Mouse (Mus musculus) bone marrow macrophage, adult 2 months (primary cell): Measurements from ENCODE around the gene Tead1. TPM values are rescaled to one million over a fixed set of nuclear protein-coding genes. Genes with fewer than 3 reads are reported as not detected.

Source experiments
- H3K27ac ChIP-seq: 2 replicates; pipeline ENCODE4 v1.5.1; 2012; ENCODE audit warnings: low read depth, low read length; ENCODE audit not compliant: insufficient read depth
- H3K4me1 ChIP-seq: 2 replicates; pipeline ENCODE4 v1.6.1; 2012; ENCODE audit warnings: low read length; ENCODE audit not compliant: control insufficient read depth, insufficient read depth
- H3K4me3 ChIP-seq: 2 replicates; pipeline ENCODE4 v1.5.1; 2012; ENCODE audit warnings: mild to moderate bottlenecking, low read length, moderate library complexity; ENCODE audit not compliant: insufficient read depth
- CTCF ChIP-seq: IDR thresholded peaks from 2 replicates; pipeline ENCODE4 v1.5.1; 2012; ENCODE audit warnings: low read depth, mild to moderate bottlenecking, low read length, moderate library complexity
- POLR2A ChIP-seq: IDR thresholded peaks from 2 replicates; pipeline ENCODE4 v1.6.1; 2012; ENCODE audit warnings: mild to moderate bottlenecking, low read depth, low read length, borderline replicate concordance
- polyA plus RNA-seq: library from polyadenylated mRNA; stranded (reverse); fragments of >200 nt; gene quantifications from 2 replicates; pipeline ENCODE4 v1.2.4, GENCODE M21; 2012; ENCODE audit not compliant: missing spikeins, insufficient read depth, insufficient read length

Gene Tead1
- polyA plus RNA-seq, 1 experiment: 0.67 TPM

- no peak for TF ChIP-seq POLR2A
- no peak for TF ChIP-seq CTCF
These were observed 147.2 kb downstream of the Tead1 start for GRCm38 (mm10) chr7:112826114-112826911.

GRCm38 (mm10) chr7:112828016-112828695 lies 149.0 kb downstream of the Tead1 start:
- no peak for TF ChIP-seq POLR2A
- no peak for TF ChIP-seq CTCF
- Histone ChIP-seq H3K4me3 (no peak overlapping the region), H3K27ac (no peak overlapping the region), H3K4me1 (peaks cover 8% of the 10 kb centered on the region)

More at GRCm38 (mm10) chr7:112826114-112826911, 147.2 kb downstream of the Tead1 start:
- no peak overlapping the region for H3K27ac ChIP-seq
- no peak overlapping the region for H3K4me3 ChIP-seq
- H3K4me1 ChIP-seq: peaks cover 8% of the 10 kb centered on the region

- Histone ChIP-seq H3K4me1 (peaks cover 8% of the 10 kb centered on the region), H3K27ac (no peak overlapping the region), H3K4me3 (no peak overlapping the region)
- TF ChIP-seq POLR2A (no peak), CTCF (no peak)
These were observed 149.5 kb downstream of the Tead1 start for GRCm38 (mm10) chr7:112828696-112829022.

- Histone ChIP-seq H3K4me3 (no peak overlapping the region), H3K27ac (no peak overlapping the region), H3K4me1 (peaks cover under 1% of the 10 kb centered on the region)
- TF ChIP-seq POLR2A (no peak), CTCF (no peak)
These were observed 151.8 kb downstream of the Tead1 start for GRCm38 (mm10) chr7:112830946-112831345.

- no peaks in the 10 kb centered on the region for H3K4me1 ChIP-seq
- no peak overlapping the region for H3K4me3 ChIP-seq
- TF ChIP-seq POLR2A (no peak), CTCF (no peak)
- H3K27ac ChIP-seq: no peak overlapping the region
These were observed 152.3 kb downstream of the Tead1 start for GRCm38 (mm10) chr7:112831446-112831845.

- TF ChIP-seq POLR2A: no peak
- no peak for TF ChIP-seq CTCF
- Histone ChIP-seq H3K4me3 (no peak overlapping the region), H3K27ac (no peak overlapping the region), H3K4me1 (no peaks in the 10 kb centered on the region)
These were observed 154.0 kb downstream of the Tead1 start for GRCm38 (mm10) chr7:112833132-112833531.

GRCm38 (mm10) chr7:112836076-112836475 lies 157.0 kb downstream of the Tead1 start:
- Histone ChIP-seq H3K4me1 (no peaks in the 10 kb centered on the region), H3K27ac (no peak overlapping the region), H3K4me3 (no peak overlapping the region)
- TF ChIP-seq POLR2A: no peak
- no peak for TF ChIP-seq CTCF

- no peaks in the 10 kb centered on the region for H3K4me1 ChIP-seq
- no peak overlapping the region for H3K4me3 ChIP-seq
- no peak for TF ChIP-seq POLR2A
- TF ChIP-seq CTCF: no peak
- no peak overlapping the region for H3K27ac ChIP-seq
These were observed 159.0 kb downstream of the Tead1 start for GRCm38 (mm10) chr7:112838131-112838530.

- TF ChIP-seq CTCF: no peak
- no peak for TF ChIP-seq POLR2A
- H3K4me1 ChIP-seq: no peaks in the 10 kb centered on the region
- H3K27ac ChIP-seq: no peak overlapping the region
These were observed 161.2 kb downstream of the Tead1 start for GRCm38 (mm10) chr7:112840351-112840750.

GRCm38 (mm10) chr7:112840890-112841289 lies 161.8 kb downstream of the Tead1 start:
- TF ChIP-seq CTCF: no peak
- TF ChIP-seq POLR2A: no peak
- no peak overlapping the region for H3K27ac ChIP-seq

More at GRCm38 (mm10) chr7:112840351-112840750, 161.2 kb downstream of the Tead1 start:
- no peak overlapping the region for H3K4me3 ChIP-seq

GRCm38 (mm10) chr7:112841484-112841883 lies 162.4 kb downstream of the Tead1 start:
- Histone ChIP-seq H3K4me1 (no peaks in the 10 kb centered on the region), H3K4me3 (no peak overlapping the region), H3K27ac (no peak overlapping the region)
- TF ChIP-seq POLR2A (no peak), CTCF (no peak)

More at GRCm38 (mm10) chr7:112840890-112841289, 161.8 kb downstream of the Tead1 start:
- no peaks in the 10 kb centered on the region for H3K4me1 ChIP-seq
- no peak overlapping the region for H3K4me3 ChIP-seq
